Mouse (Mus musculus) forebrain, postnatal 0 days (tissue): ENCODE data around the gene Cadm1. TPM values are rescaled to one million over a fixed set of nuclear protein-coding genes. Genes with fewer than 3 reads are reported as not detected.

ENCODE experiments used
- ATAC-seq: fragments of 200-750 bp; cut with Nextera tagmentation; 2 replicates; pipeline ENCODE4 v1.8.0; 2017; ENCODE audit warnings: mild to moderate bottlenecking, moderate library complexity
- DNase-seq: peaks from one replicate; pipeline ENCODE4 v3.0.0-alpha.2; 2015
- H3K27ac ChIP-seq: fragments of 300-500 bp; sonication (generic); 2 replicates; pipeline ENCODE4 v1.5.1; 2014; ENCODE audit warnings: low read depth, mild to moderate bottlenecking, antibody characterized with exemption, low read length, moderate library complexity, mixed read lengths
- H3K27me3 ChIP-seq: fragments of 300-500 bp; sonication (generic); 2 replicates; pipeline ENCODE4 v1.6.1; 2014; ENCODE audit warnings: mild to moderate bottlenecking, low read length, mixed read lengths; ENCODE audit not compliant: insufficient read depth
- H3K36me3 ChIP-seq: fragments of 300-500 bp; sonication (generic); 2 replicates; pipeline ENCODE4 v1.6.1; 2014; ENCODE audit warnings: mild to moderate bottlenecking, moderate library complexity; ENCODE audit not compliant: insufficient read depth
- H3K4me1 ChIP-seq: fragments of 300-500 bp; sonication (generic); 2 replicates; pipeline ENCODE4 v1.6.1; 2014; ENCODE audit warnings: antibody characterized with exemption; ENCODE audit not compliant: insufficient read depth
- H3K4me2 ChIP-seq: fragments of 300-500 bp; sonication (generic); 2 replicates; pipeline ENCODE4 v1.6.1; 2014; ENCODE audit warnings: low read depth, mild to moderate bottlenecking, moderate library complexity
- H3K4me3 ChIP-seq: fragments of 300-500 bp; sonication (generic); 2 replicates; pipeline ENCODE4 v1.5.1; 2014; ENCODE audit warnings: low read depth, low read length, mixed read lengths
- H3K9ac ChIP-seq: fragments of 300-500 bp; sonication (generic); 2 replicates; pipeline ENCODE4 v1.6.1; 2014; ENCODE audit warnings: mild to moderate bottlenecking
- H3K9me3 ChIP-seq: fragments of 300-500 bp; sonication (generic); 2 replicates; pipeline ENCODE4 v1.6.1; 2016; ENCODE audit warnings: low read length
- CTCF ChIP-seq: sonication (generic); IDR thresholded peaks from 2 replicates; pipeline ENCODE4 v1.5.1; 2016; ENCODE audit warnings: antibody characterized with exemption, control low read depth, low read depth
- WGBS: fragments of 180-500 bp; shearing (Covaris S2); extraction: QIAGEN DNeasy Blood & Tissue Kit; methylation state at CpG from one replicate; pipeline ENCODE4 v1.1.7; 2014; 5-methylcytosine and 5-hydroxymethylcytosine counted together
- polyA plus RNA-seq: library from polyadenylated mRNA; unstranded; fragments of >200 nt; fragmentation: Nextera tagmentation; extraction: Ambion mirVana; gene quantifications from 2 replicates; pipeline ENCODE4 v1.2.1, GENCODE M21; 2015
- total RNA-seq: library from RNA; depleted of rRNA; stranded (reverse); fragments of >200 nt; gene quantifications from 2 replicates; pipeline ENCODE4 v1.2.3, GENCODE M21; 2014

Cadm1 gene
- total and polyA plus RNA-seq, 2 experiments from 2014 or later = 289 to 381 TPM

GRCm38 (mm10) chr9:47570184-47570583 is 40.2 kb downstream of the Cadm1 start:
- no peak overlapping the region for H3K27ac ChIP-seq
- no peaks in the 10 kb centered on the region for H3K27me3 ChIP-seq
- no peak for TF ChIP-seq CTCF
- no peaks in the 10 kb centered on the region for H3K36me3 ChIP-seq
- no peak overlapping the region for H3K4me2 ChIP-seq
- peaks cover 4% of the 10 kb centered on the region; the same call in 1 of the 2 replicates for H3K4me1 ChIP-seq
- WGBS = 83% methylated on average over 4 of the region's 4 CpGs
- ATAC-seq (no peak), DNase-seq (no peak)
- no peak overlapping the region for H3K4me3 ChIP-seq
- H3K9me3 ChIP-seq = no peaks in the 10 kb centered on the region
- no peak overlapping the region for H3K9ac ChIP-seq

DNA sequence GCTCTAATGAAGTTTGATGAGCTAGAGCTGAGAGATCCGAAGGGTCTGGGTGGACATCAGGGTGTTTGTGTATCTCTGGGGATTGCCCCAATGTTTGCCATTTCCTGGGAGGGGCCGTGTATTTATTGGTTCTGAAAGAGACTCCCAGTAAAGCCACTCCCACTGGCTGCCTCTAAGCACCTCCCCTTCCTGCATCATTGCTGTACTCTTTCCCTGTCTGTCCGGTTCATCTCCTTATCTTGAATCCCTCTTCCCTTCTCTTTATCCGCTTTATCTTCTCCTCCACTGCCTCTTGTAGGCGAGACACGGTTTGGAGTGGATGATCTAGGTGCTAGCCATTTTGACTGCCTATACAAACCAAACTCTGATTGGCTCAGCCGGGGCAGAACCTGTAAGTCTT is 41.5 kb downstream of the Cadm1 start:
- H3K4me2 ChIP-seq = no peak overlapping the region
- peaks cover 7% of the 10 kb centered on the region; the same call in 1 of the 2 replicates for H3K4me1 ChIP-seq
- no peak overlapping the region for H3K27ac ChIP-seq
- 91% methylated on average over 7 of the region's 7 CpGs for WGBS
- no peaks in the 10 kb centered on the region for H3K36me3 ChIP-seq
- no peak for TF ChIP-seq CTCF
- H3K4me3 ChIP-seq = no peak overlapping the region
- H3K9ac ChIP-seq = no peak overlapping the region
- H3K27me3 ChIP-seq = no peaks in the 10 kb centered on the region
- ATAC-seq (no peak), DNase-seq (no peak)
- H3K9me3 ChIP-seq = no peaks in the 10 kb centered on the region

- Histone ChIP-seq H3K9ac (no peak overlapping the region), H3K36me3 (no peaks in the 10 kb centered on the region), H3K27me3 (no peaks in the 10 kb centered on the region), H3K4me3 (no peak overlapping the region), H3K9me3 (no peaks in the 10 kb centered on the region), H3K27ac (no peak overlapping the region), H3K4me2 (no peak overlapping the region), H3K4me1 (peaks cover 7% of the 10 kb centered on the region; the same call in 1 of the 2 replicates)
- no peak for DNase-seq
- 80% methylated on average over 5 of the region's 5 CpGs for WGBS
- no peak for ATAC-seq
- TF ChIP-seq CTCF = no peak
Observed at GRCm38 (mm10) chr9:47572132-47572531, 42.2 kb downstream of the Cadm1 start.

- Histone ChIP-seq H3K4me2 (no peak overlapping the region), H3K9ac (no peak overlapping the region), H3K27ac (no peak overlapping the region), H3K4me1 (peaks cover 4% of the 10 kb centered on the region; the same call in 1 of the 2 replicates), H3K9me3 (no peaks in the 10 kb centered on the region), H3K36me3 (no peaks in the 10 kb centered on the region), H3K4me3 (no peak overlapping the region), H3K27me3 (no peaks in the 10 kb centered on the region)
- 86% methylated on average over 7 of the region's 7 CpGs for WGBS
- TF ChIP-seq CTCF = no peak
- DNase-seq = no peak
- ATAC-seq = no peak
Observed at GRCm38 (mm10) chr9:47573456-47573855, 43.5 kb downstream of the Cadm1 start.

- DNase-seq (no peak), ATAC-seq (no peak)
- Histone ChIP-seq H3K9ac (no peak overlapping the region), H3K27me3 (no peaks in the 10 kb centered on the region), H3K27ac (no peak overlapping the region), H3K4me2 (no peak overlapping the region), H3K4me1 (peaks cover 4% of the 10 kb centered on the region; the same call in 1 of the 2 replicates), H3K4me3 (no peak overlapping the region), H3K9me3 (no peaks in the 10 kb centered on the region), H3K36me3 (no peaks in the 10 kb centered on the region)
- no peak for TF ChIP-seq CTCF
- 64% methylated on average over 7 of the region's 7 CpGs for WGBS
Observed at GRCm38 (mm10) chr9:47574710-47575414, 44.9 kb downstream of the Cadm1 start.

- H3K27me3 ChIP-seq = no peaks in the 10 kb centered on the region
- H3K4me1 ChIP-seq = peaks cover 4% of the 10 kb centered on the region; the same call in 1 of the 2 replicates
- no peak overlapping the region for H3K4me3 ChIP-seq
- H3K27ac ChIP-seq = no peak overlapping the region
- WGBS = 21% methylated on average over 11 of the region's 11 CpGs
- H3K9ac ChIP-seq = no peak overlapping the region
- H3K36me3 ChIP-seq = no peaks in the 10 kb centered on the region
- no peak overlapping the region for H3K4me2 ChIP-seq
- H3K9me3 ChIP-seq = no peaks in the 10 kb centered on the region
- DNase-seq (no peak), ATAC-seq (no peak)
- no peak for TF ChIP-seq CTCF
Observed at GRCm38 (mm10) chr9:47575764-47576163, 45.8 kb downstream of the Cadm1 start.

DNA sequence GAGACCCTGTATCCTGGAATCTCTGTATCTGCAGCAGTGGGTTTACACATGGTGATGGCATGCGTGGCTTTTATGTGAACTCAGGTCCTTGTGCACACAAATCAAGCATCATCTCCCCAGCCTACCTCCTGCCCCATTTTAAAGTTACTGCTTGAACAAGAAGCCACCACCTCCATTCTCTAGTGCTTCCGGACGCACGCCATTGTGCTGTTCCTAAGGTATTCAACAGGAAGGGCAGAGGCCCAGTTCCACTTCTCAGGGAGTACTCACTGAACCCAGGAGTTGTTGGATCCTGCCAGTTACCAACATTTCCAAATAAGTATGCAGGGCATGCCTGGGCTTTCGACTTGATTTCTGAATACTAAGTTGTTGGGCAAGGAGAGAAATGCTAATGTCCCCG is 49.5 kb downstream of the Cadm1 start:
- Histone ChIP-seq H3K4me3 (no peak overlapping the region), H3K9ac (no peak overlapping the region), H3K36me3 (no peaks in the 10 kb centered on the region), H3K9me3 (no peaks in the 10 kb centered on the region), H3K4me2 (no peak overlapping the region), H3K27ac (no peak overlapping the region), H3K27me3 (no peaks in the 10 kb centered on the region), H3K4me1 (peaks cover 4% of the 10 kb centered on the region; the same call in 1 of the 2 replicates)
- no peak for ATAC-seq
- TF ChIP-seq CTCF = no peak
- WGBS = 73% methylated on average over 6 of the region's 6 CpGs
- no peak for DNase-seq
